Mouse (Mus musculus) lung, postnatal 0 days (tissue): ENCODE data around the gene Cetn3. TPM values are rescaled to one million over a fixed set of nuclear protein-coding genes. Genes with fewer than 3 reads are reported as not detected.

Experiments
- ATAC-seq: fragments of 200-750 bp; cut with Nextera tagmentation; 2 replicates; pipeline ENCODE4 v1.8.0; 2017; ENCODE audit warnings: moderate library complexity
- DNase-seq: peaks from one replicate; pipeline ENCODE4 v3.0.0-alpha.2; 2016; ENCODE audit warnings: low spot score
- H3K27ac ChIP-seq: fragments of 300-500 bp; sonication (generic); 2 replicates; pipeline ENCODE4 v1.5.1; 2014; ENCODE audit warnings: antibody characterized with exemption, mild to moderate bottlenecking, low read length, mixed read lengths
- H3K27me3 ChIP-seq: fragments of 300-500 bp; sonication (generic); replicated peaks from 2 replicates; pipeline ENCODE4 v1.6.1; 2014; ENCODE audit warnings: low read length, mixed read lengths; ENCODE audit not compliant: insufficient read depth
- H3K36me3 ChIP-seq: fragments of 300-500 bp; sonication (generic); 2 replicates; pipeline ENCODE4 v1.6.1; 2014; ENCODE audit warnings: low read length, mixed read lengths; ENCODE audit not compliant: insufficient read depth
- H3K4me1 ChIP-seq: fragments of 300-500 bp; sonication (generic); 2 replicates; pipeline ENCODE4 v1.6.1; 2014; ENCODE audit warnings: antibody characterized with exemption, low read depth, low read length, mixed read lengths; ENCODE audit not compliant: insufficient read depth
- H3K4me2 ChIP-seq: fragments of 300-500 bp; sonication (generic); replicated peaks from 2 replicates; pipeline ENCODE4 v1.6.1; 2014; ENCODE audit warnings: low read depth, mild to moderate bottlenecking, low read length, moderate library complexity, mixed read lengths
- H3K4me3 ChIP-seq: fragments of 300-500 bp; sonication (generic); 2 replicates; pipeline ENCODE4 v1.5.1; 2014; ENCODE audit warnings: low read depth, low read length
- H3K9ac ChIP-seq: fragments of 300-500 bp; sonication (generic); replicated peaks from 2 replicates; pipeline ENCODE4 v1.6.1; 2014; ENCODE audit warnings: low read depth, mild to moderate bottlenecking
- H3K9me3 ChIP-seq: fragments of 300-500 bp; sonication (generic); 2 replicates; pipeline ENCODE4 v1.6.1; 2016; ENCODE audit warnings: low read length, mixed read lengths
- CTCF ChIP-seq: IDR thresholded peaks from 2 replicates; pipeline ENCODE4 v1.5.1; 2016; ENCODE audit warnings: antibody characterized with exemption, mild to moderate bottlenecking
- EP300 ChIP-seq: IDR thresholded peaks from 2 replicates; pipeline ENCODE4 v1.6.1; 2016; ENCODE audit warnings: antibody characterized with exemption, mild to moderate bottlenecking, control low read depth
- WGBS: fragments of 180-500 bp; shearing (Covaris S2); extraction: QIAGEN DNeasy Blood & Tissue Kit; methylation state at CpG from one replicate; pipeline ENCODE4 v1.1.7; 2014; 5-methylcytosine and 5-hydroxymethylcytosine counted together
- polyA plus RNA-seq: library from polyadenylated mRNA; unstranded; fragments of >200 nt; fragmentation: Nextera tagmentation; extraction: Ambion mirVana; gene quantifications from 2 replicates; pipeline ENCODE4 v1.2.1, GENCODE M21; 2015

The Cetn3 gene
- polyA plus RNA-seq, 1 experiment from 2014 or later, result 185 TPM

DNA sequence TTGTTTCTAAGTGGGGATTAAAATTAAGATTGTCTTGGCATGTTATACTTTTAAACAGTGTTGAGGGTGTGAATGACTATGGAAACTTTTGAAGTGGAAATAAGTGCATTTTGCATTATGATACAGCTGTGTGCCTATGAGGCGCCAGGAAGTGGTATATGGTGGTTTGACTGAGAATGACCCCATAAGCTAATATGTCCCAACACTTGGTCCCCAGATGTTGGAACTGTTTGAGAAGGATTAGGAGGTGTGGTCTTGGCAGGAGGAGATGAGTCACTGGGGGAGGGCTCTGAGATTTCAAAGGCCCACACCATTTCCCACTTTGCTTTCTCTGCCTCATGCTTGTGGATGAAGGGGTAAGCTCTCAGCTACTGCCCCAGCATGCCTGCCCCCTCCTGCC is 27.6 kb upstream of the Cetn3 start:
- TF ChIP-seq EP300 (no peak), CTCF (no peak)
- no peak overlapping the region for H3K9ac ChIP-seq
- no peaks in the 10 kb centered on the region for H3K27me3 ChIP-seq
- ATAC-seq, result no peak
- no peaks in the 10 kb centered on the region for H3K9me3 ChIP-seq
- H3K27ac ChIP-seq, result no peak overlapping the region
- no peak overlapping the region for H3K4me3 ChIP-seq
- no peak for DNase-seq
- H3K36me3 ChIP-seq, result no peaks in the 10 kb centered on the region
- no peak overlapping the region for H3K4me2 ChIP-seq
- H3K4me1 ChIP-seq, result no peaks in the 10 kb centered on the region
- 91% methylated on average over 1 of the region's 1 CpGs for WGBS

DNA sequence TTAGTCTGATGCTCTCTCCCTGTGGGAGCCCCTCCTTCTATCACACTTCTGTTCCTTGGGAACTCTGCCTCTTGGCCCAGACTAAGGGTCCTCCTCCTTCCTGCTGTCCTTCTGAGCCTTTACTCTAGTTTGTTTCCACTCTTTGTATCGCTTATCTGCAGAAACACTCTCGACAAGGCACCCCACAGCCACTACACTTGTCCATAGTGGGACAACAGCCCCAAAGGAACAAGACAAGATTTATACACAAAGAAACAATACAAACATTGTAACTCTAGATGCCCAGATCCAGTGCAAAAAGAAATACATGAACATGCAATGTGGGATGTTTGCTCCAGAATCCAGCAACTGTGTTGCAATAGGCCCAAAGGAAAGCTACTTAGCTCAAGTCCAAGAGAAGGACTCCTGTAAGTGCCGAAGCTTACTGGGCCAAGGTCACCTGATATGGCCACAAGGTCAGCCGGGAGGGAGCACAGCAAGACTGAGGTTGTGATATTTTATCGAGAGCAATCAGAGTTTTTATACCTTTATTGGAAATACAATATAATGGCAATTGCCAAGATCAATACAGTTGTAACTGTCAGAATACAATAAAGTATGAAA is 25.7 kb upstream of the Cetn3 start:
- ATAC-seq (no peak), DNase-seq (no peak)
- TF ChIP-seq CTCF (no peak), EP300 (no peak)
- Histone ChIP-seq H3K27ac (no peak overlapping the region), H3K4me2 (no peak overlapping the region), H3K9ac (no peak overlapping the region), H3K4me3 (no peak overlapping the region), H3K4me1 (no peaks in the 10 kb centered on the region), H3K27me3 (no peaks in the 10 kb centered on the region), H3K9me3 (no peaks in the 10 kb centered on the region), H3K36me3 (no peaks in the 10 kb centered on the region)
- WGBS, result 73% methylated on average over 5 of the region's 5 CpGs

DNA sequence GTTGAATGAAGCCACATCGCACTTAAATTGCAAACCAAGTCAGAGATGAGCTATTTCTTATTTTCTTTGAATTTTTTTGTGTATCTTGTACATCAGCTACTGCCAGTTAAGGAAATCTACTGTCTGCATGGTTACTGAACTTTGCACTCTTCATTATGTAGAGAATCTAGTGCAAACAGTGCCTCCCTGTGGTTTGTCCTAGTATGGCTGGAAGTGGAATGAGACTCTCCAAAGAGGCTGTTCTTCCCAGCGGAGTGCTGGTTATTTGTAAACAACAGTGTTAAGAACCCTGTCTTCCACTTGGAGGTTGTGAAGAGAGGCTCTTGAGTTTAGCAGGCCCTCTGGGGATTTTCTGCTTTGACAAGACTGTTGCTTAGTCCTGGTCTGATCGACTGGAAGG is 22.5 kb upstream of the Cetn3 start:
- WGBS, result 22% methylated on average over 3 of the region's 3 CpGs
- Histone ChIP-seq H3K4me1 (no peaks in the 10 kb centered on the region), H3K9ac (no peak overlapping the region), H3K4me3 (no peak overlapping the region), H3K9me3 (no peaks in the 10 kb centered on the region), H3K27me3 (no peaks in the 10 kb centered on the region), H3K36me3 (no peaks in the 10 kb centered on the region), H3K27ac (no peak overlapping the region), H3K4me2 (no peak overlapping the region)
- DNase-seq (peak; percentile 60), ATAC-seq (peak; percentile 47; the same call in 1 of the 2 replicates)
- TF ChIP-seq EP300, result no peak
- TF ChIP-seq CTCF, result peak; percentile 82

DNA sequence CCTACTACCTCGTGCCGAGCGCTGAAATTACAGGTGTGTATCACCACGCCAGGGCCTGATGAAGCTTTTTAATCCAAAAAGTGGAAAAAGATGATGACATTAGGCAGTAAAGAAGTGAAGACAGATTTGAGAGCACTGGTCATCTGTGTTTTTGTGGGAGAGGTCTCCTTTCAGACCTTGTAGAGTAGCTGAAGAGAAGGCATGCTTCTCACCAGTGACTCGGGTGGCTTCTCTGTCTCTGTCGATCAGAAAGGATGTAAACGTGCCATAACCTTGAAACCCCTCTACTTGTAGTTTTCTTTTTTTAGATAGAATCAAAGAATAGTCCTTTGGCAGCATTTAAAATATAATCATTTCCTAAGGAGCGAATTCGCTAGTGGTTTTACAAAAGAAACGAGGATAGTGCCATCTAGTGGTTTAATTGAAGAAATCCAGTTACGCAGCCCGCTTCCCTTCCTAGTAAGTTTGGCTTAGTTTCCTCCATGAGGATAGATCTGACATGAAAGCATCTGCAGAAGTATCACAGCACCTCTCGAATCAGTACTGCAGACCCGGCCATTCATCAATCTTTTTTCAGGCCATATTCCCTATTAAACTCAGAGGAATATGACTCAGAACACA is 21.2 kb upstream of the Cetn3 start:
- H3K4me2 ChIP-seq, result no peak overlapping the region
- peak; percentile 88 for DNase-seq
- H3K27me3 ChIP-seq, result no peaks in the 10 kb centered on the region
- no peaks in the 10 kb centered on the region for H3K4me1 ChIP-seq
- H3K4me3 ChIP-seq, result no peak overlapping the region
- no peaks in the 10 kb centered on the region for H3K36me3 ChIP-seq
- H3K27ac ChIP-seq, result no peak overlapping the region
- H3K9me3 ChIP-seq, result no peaks in the 10 kb centered on the region
- peak; percentile 72 for TF ChIP-seq CTCF
- TF ChIP-seq EP300, result no peak
- ATAC-seq, result no peak
- H3K9ac ChIP-seq, result no peak overlapping the region
- WGBS, result 29% methylated on average over 14 of the region's 14 CpGs

DNA sequence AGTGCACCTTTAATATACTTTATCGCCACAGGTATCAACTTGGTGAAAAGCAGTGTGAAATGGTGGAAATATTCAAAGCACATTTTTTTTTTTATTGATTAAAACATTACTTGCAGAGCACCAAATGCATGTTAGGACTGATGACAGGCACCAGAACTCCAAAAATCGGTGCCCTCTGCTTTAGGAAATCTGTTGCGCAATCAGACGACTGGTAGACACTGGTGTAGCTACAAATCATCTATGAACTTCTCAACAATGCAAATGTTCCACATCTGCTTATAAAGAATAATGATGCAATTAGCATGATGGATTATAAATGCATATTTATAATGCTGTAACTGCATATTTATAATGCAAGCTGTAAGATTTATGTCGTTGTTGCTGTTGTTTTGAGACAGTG is 18.7 kb upstream of the Cetn3 start:
- ATAC-seq (no peak), DNase-seq (no peak)
- Histone ChIP-seq H3K4me1 (no peaks in the 10 kb centered on the region), H3K4me3 (no peak overlapping the region), H3K27me3 (no peaks in the 10 kb centered on the region), H3K36me3 (no peaks in the 10 kb centered on the region), H3K4me2 (no peak overlapping the region), H3K9ac (no peak overlapping the region), H3K9me3 (no peaks in the 10 kb centered on the region), H3K27ac (no peak overlapping the region)
- TF ChIP-seq EP300, result no peak
- TF ChIP-seq CTCF, result no peak
- WGBS, result 73% methylated on average over 5 of the region's 5 CpGs

DNA sequence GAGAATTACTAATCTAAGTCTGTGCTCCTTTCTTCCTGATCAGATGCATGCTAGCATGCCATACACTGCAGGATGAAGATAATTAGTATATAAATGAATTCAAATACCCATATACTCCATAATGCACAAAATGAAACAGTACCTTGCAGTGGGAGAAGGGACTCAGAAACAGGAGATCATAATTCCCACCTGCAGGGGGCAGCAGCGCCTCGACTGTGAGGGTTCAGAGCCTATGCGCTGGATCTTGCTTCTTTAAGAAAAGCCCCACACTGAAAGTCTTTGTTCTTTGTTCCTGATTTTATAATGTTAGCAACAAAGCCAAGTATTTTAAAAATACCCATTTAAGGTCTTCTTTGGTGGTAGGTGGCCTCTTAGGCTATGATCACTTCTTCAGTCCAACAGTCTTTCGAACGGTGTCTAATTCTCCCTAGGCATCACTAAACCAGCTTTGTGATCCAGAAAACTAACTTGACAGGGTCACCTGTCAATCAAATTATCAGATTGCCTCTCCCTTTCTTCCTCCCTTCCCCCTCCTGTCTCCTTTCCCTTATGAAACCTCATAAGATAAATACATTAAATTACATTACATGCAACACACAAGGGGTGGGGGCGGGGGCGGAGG is 15.7 kb upstream of the Cetn3 start:
- Histone ChIP-seq H3K9me3 (no peaks in the 10 kb centered on the region), H3K4me3 (no peak overlapping the region), H3K36me3 (no peaks in the 10 kb centered on the region), H3K27me3 (no peaks in the 10 kb centered on the region), H3K27ac (no peak overlapping the region), H3K9ac (no peak overlapping the region), H3K4me1 (no peaks in the 10 kb centered on the region), H3K4me2 (no peak overlapping the region)
- WGBS, result 86% methylated on average over 7 of the region's 7 CpGs
- TF ChIP-seq EP300 (no peak), CTCF (peak; percentile 66)
- ATAC-seq, result no peak
- DNase-seq, result peak; percentile 40
